Mouse (Mus musculus) cortical plate, adult 2 months (tissue): ENCODE results near the gene Ptprn.

ENCODE experiments used
- CTCF ChIP-seq: fragments of 200-500 bp; IDR thresholded peaks from 2 replicates; pipeline ENCODE4 v1.5.1; 2011; ENCODE audit warnings: mild to moderate bottlenecking, control low read depth, low read length; ENCODE audit not compliant: insufficient read depth; ENCODE audit errors: extremely low read depth
- POLR2A ChIP-seq: fragments of 200-500 bp; IDR thresholded peaks from 2 replicates; pipeline ENCODE4 v1.6.1; 2011; ENCODE audit warnings: mild to moderate bottlenecking, low read length, control low read depth; ENCODE audit not compliant: insufficient read depth; ENCODE audit errors: extremely low read depth

DNA sequence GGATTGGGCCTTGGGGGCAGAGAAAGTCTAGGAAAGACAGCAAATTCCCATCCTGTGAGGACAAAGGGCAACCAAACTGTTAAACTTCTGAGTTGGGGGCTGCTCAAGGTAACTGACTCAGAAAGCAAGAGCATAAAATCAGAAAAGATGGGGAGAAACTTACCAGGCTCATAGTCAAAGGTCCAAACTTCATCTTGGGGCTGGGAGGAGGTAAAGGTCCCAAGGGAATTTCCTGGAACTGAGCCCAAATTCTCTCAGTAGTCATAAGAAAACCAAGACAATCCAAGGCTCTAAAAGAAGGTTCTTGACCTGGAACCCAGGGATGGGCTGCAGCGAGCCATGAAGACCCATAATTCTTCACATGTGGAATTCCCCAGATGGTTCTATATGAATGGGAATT lies 63.1 kb downstream of the Ptprn start:
- TF ChIP-seq CTCF (no peak), POLR2A (no peak)
